Mouse (Mus musculus) spleen, adult 10 weeks (tissue): ENCODE measurements around the gene Tat. TPM values are rescaled to one million over a fixed set of nuclear protein-coding genes. Genes with fewer than 3 reads are reported as not detected.

Experiments
- polyA plus RNA-seq: library from polyadenylated mRNA; stranded (reverse); fragments of 350-450 nt; fragmentation: Illumina TruSeq; extraction: RNeasy Lipid Tissue Mini Kit (QIAGEN cat#74804); gene quantifications from one replicate; pipeline ENCODE4 v1.2.3, GENCODE M21; 2015; ENCODE audit warnings: low replicate concordance; ENCODE audit not compliant: insufficient read depth

Tat gene
- not detected for polyA plus RNA-seq

GRCm38 (mm10) chr8:109990224-109990623 is at the start of gene Tat:
Tat (plus strand) TSS chr8:109990437.

GRCm38 (mm10) chr8:109961693-109962367 is 28.4 kb upstream of the Tat start, which contains the start of gene Marveld3:
Marveld3 (minus strand) TSS chr8:109962203.

DNA sequence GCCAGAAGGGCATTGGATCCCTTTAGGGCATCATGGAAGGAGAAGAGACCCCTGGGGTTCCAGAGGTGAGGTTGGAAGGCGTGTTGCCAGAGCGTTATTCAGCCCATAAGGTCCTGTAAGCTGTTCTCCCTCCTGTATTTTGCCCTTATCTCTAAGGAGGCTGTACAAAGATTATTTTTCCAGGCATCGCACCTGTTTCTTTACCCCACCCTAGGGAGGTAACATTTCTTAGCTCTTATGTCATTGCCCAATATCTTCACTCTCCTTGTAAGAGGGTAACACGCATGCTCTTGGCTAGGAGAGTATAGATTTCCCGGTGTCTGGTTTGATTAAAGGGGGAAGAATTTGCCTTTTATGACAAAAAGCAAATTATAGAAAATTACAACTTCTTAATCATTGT is 49.4 kb downstream of the Tat start, which contains the start of gene Chst4:
TSS of gene Chst4 (minus strand) at position 82 of the 400 bp plus-strand sequence.

Other genes with a start within 250 kb of the Tat start
- 115 TPM for gene Ap1g1, start 211.9 kb upstream of the Tat start, polyA plus RNA-seq
- gene Phlpp2, start 121.9 kb upstream of the Tat start, polyA plus RNA-seq: 11.9 TPM
- gene Marveld3, start 28.2 kb upstream of the Tat start, polyA plus RNA-seq: not detected
- 0.30 TPM for gene Chst4, start 49.3 kb downstream of the Tat start, polyA plus RNA-seq
- gene Zfp612, start 89.3 kb downstream of the Tat start, polyA plus RNA-seq: 0.61 TPM
- not detected for gene Gm21964, start 110.8 kb downstream of the Tat start, polyA plus RNA-seq
- gene Gm17720, start 112.3 kb downstream of the Tat start, polyA plus RNA-seq: not detected
- not detected for gene Calb2, start 177.8 kb downstream of the Tat start, polyA plus RNA-seq
- 7.0 TPM for gene Cmtr2, start 225.2 kb downstream of the Tat start, polyA plus RNA-seq